Mouse (Mus musculus) C2C12 (cell line): ENCODE measurements around the gene Chp1.

Experiments used
- CEBPB ChIP-seq: IDR thresholded peaks from one replicate; pipeline ENCODE4 v1.6.1; 2011; ENCODE audit warnings: low read depth, mild to moderate bottlenecking, control low read depth, moderate library complexity
- CTCF ChIP-seq: IDR thresholded peaks from one replicate; pipeline ENCODE4 v1.5.1; 2011; ENCODE audit not compliant: control insufficient read depth, insufficient read depth, insufficient read length
- MAX ChIP-seq: IDR thresholded peaks from one replicate; pipeline ENCODE4 v1.6.1; 2011; ENCODE audit warnings: mild to moderate bottlenecking, control low read depth
- MYOG ChIP-seq: IDR thresholded peaks from one replicate; pipeline ENCODE4 v1.6.1; 2011; ENCODE audit not compliant: control insufficient read depth, insufficient read length; ENCODE audit errors: extremely low read depth
- USF1 ChIP-seq: IDR thresholded peaks from one replicate; pipeline ENCODE4 v1.6.1; 2011; ENCODE audit warnings: low read depth, mild to moderate bottlenecking, control low read depth, moderate library complexity

GRCm38 (mm10) chr2:119498859-119499258 is 48.6 kb upstream of the Chp1 start:
- TF ChIP-seq CTCF (no peak), USF1 (no peak), MAX (no peak), MYOG (no peak), CEBPB (no peak)
